Mouse (Mus musculus) intestine, postnatal 0 days (tissue): ENCODE data around the gene Slc13a3. TPM values are rescaled to one million over a fixed set of nuclear protein-coding genes. Genes with fewer than 3 reads are reported as not detected.

Experiments
- ATAC-seq: fragments of 200-750 bp; cut with Nextera tagmentation; 2 replicates; pipeline ENCODE4 v1.8.0; 2017; ENCODE audit warnings: mild to moderate bottlenecking, moderate TSS enrichment, moderate library complexity
- H3K27ac ChIP-seq: fragments of 300-500 bp; sonication (generic); 2 replicates; pipeline ENCODE4 v1.5.1; 2014; ENCODE audit warnings: mild to moderate bottlenecking, low read depth, low read length, moderate library complexity
- H3K27me3 ChIP-seq: fragments of 300-500 bp; sonication (generic); replicated peaks from 2 replicates; pipeline ENCODE4 v1.6.1; 2014; ENCODE audit warnings: low read length, mixed read lengths; ENCODE audit not compliant: control insufficient read depth, insufficient read depth
- H3K36me3 ChIP-seq: fragments of 300-500 bp; sonication (generic); 2 replicates; pipeline ENCODE4 v1.6.1; 2014; ENCODE audit warnings: mild to moderate bottlenecking, moderate library complexity; ENCODE audit not compliant: control insufficient read depth, insufficient read depth
- H3K4me1 ChIP-seq: fragments of 300-500 bp; sonication (generic); replicated peaks from 2 replicates; pipeline ENCODE4 v1.6.1; 2014; ENCODE audit warnings: antibody characterized with exemption, low read length, mixed read lengths; ENCODE audit not compliant: control insufficient read depth, insufficient read depth
- H3K4me2 ChIP-seq: fragments of 300-500 bp; sonication (generic); replicated peaks from 2 replicates; pipeline ENCODE4 v1.6.1; 2014; ENCODE audit warnings: low read depth, mild to moderate bottlenecking, moderate library complexity
- H3K4me3 ChIP-seq: fragments of 300-500 bp; sonication (generic); 2 replicates; pipeline ENCODE4 v1.5.1; 2014; ENCODE audit warnings: low read depth, low read length
- H3K9ac ChIP-seq: fragments of 300-500 bp; sonication (generic); 2 replicates; pipeline ENCODE4 v1.6.1; 2014; ENCODE audit warnings: mild to moderate bottlenecking, low read depth, low read length
- H3K9me3 ChIP-seq: fragments of 300-500 bp; sonication (generic); 2 replicates; pipeline ENCODE4 v1.6.1; 2016; ENCODE audit warnings: mixed run types; ENCODE audit not compliant: control insufficient read depth
- CTCF ChIP-seq: sonication (generic); IDR thresholded peaks from 2 replicates; pipeline ENCODE4 v1.5.1; 2016; ENCODE audit warnings: low read depth, mild to moderate bottlenecking, control low read depth, antibody characterized with exemption, moderate library complexity
- WGBS: fragments of 180-500 bp; shearing (Covaris S2); extraction: QIAGEN DNeasy Blood & Tissue Kit; methylation state at CpG from one replicate; pipeline ENCODE4 v1.1.7; 2014; 5-methylcytosine and 5-hydroxymethylcytosine counted together
- polyA plus RNA-seq: library from polyadenylated mRNA; unstranded; fragments of >200 nt; fragmentation: Nextera tagmentation; extraction: Ambion mirVana; gene quantifications from 2 replicates; pipeline ENCODE4 v1.2.1, GENCODE M21; 2015

The Slc13a3 gene
- polyA plus RNA-seq, 1 experiment from 2014 or later: not detected

DNA sequence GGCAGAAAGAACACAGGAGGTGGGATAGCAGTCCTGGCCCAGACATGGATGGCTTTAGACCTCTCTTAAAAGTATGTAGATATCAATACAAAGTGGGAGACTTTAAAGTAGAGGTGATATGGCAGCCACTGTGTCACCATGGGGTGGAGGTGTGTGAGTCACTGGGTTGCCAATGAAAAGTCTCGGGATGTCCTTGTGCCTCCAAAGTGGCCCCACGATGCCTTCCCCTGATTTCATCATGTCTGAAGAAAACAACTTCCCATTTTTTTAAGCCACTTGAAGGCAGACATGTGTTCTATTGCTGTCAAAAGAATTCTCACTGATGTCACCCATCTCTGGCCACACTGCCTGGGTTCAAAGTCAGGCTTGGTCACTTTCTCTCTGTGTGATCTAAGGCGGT, 28.2 kb downstream of the Slc13a3 start:
- H3K36me3 ChIP-seq: no peaks in the 10 kb centered on the region
- H3K4me2 ChIP-seq: no peak overlapping the region
- no peak overlapping the region for H3K9ac ChIP-seq
- no peaks in the 10 kb centered on the region for H3K9me3 ChIP-seq
- H3K4me1 ChIP-seq: no peaks in the 10 kb centered on the region
- H3K4me3 ChIP-seq: no peak overlapping the region
- ATAC-seq: no peak
- WGBS: 75% methylated on average over 3 of the region's 3 CpGs
- no peaks in the 10 kb centered on the region for H3K27me3 ChIP-seq
- TF ChIP-seq CTCF: no peak
- no peak overlapping the region for H3K27ac ChIP-seq

- Histone ChIP-seq H3K4me2 (no peak overlapping the region), H3K36me3 (no peaks in the 10 kb centered on the region), H3K27ac (no peak overlapping the region), H3K27me3 (no peaks in the 10 kb centered on the region), H3K9me3 (no peaks in the 10 kb centered on the region), H3K4me3 (no peak overlapping the region), H3K4me1 (no peaks in the 10 kb centered on the region), H3K9ac (no peak overlapping the region)
- no peak for TF ChIP-seq CTCF
- WGBS: 67% methylated on average over 10 of the region's 10 CpGs
- no peak for ATAC-seq
These were observed 30.0 kb downstream of the Slc13a3 start for GRCm38 (mm10) chr2:165442981-165443380.

DNA sequence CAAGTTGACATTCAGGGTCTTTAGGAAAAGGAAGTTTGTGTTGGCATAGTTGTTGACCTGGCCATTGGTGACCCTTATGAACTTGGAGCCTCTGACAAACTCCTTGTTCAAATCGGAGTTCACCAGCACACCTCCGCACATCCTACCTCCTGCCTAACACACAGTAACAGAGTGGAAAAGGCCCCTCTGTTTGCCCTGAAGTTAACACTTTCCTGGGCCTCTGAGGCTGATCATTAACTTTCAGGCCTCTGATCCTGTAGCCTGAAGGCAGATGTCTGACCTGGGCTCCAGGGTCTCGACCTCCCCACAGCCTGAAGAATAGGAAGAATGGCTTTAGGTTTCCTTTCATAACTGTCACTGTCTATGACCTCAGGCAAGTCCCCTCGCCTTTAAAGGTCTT, 31.4 kb downstream of the Slc13a3 start:
- 39% methylated on average over 4 of the region's 4 CpGs for WGBS

GRCm38 (mm10) chr2:165439613-165440012, 33.4 kb downstream of the Slc13a3 start:
- Histone ChIP-seq H3K27me3 (no peaks in the 10 kb centered on the region), H3K9ac (no peak overlapping the region), H3K9me3 (no peaks in the 10 kb centered on the region), H3K4me1 (no peaks in the 10 kb centered on the region), H3K4me3 (no peak overlapping the region), H3K27ac (no peak overlapping the region), H3K36me3 (no peaks in the 10 kb centered on the region), H3K4me2 (no peak overlapping the region)
- TF ChIP-seq CTCF: no peak
- no peak for ATAC-seq
- 88% methylated on average over 10 of the region's 10 CpGs for WGBS

More for the DNA sequence above, 31.4 kb downstream of the Slc13a3 start:
- no peak overlapping the region for H3K27ac ChIP-seq
- H3K4me3 ChIP-seq: no peak overlapping the region
- H3K9ac ChIP-seq: no peak overlapping the region
- ATAC-seq: no peak
- no peak overlapping the region for H3K4me2 ChIP-seq
- H3K9me3 ChIP-seq: no peaks in the 10 kb centered on the region
- H3K36me3 ChIP-seq: no peaks in the 10 kb centered on the region
- TF ChIP-seq CTCF: no peak
- no peaks in the 10 kb centered on the region for H3K4me1 ChIP-seq
- H3K27me3 ChIP-seq: no peaks in the 10 kb centered on the region

GRCm38 (mm10) chr2:165438881-165439280, 34.1 kb downstream of the Slc13a3 start:
- H3K9me3 ChIP-seq: no peaks in the 10 kb centered on the region
- no peak for TF ChIP-seq CTCF
- H3K4me3 ChIP-seq: no peak overlapping the region
- ATAC-seq: no peak
- no peak overlapping the region for H3K9ac ChIP-seq
- 76% methylated on average over 7 of the region's 7 CpGs for WGBS
- no peak overlapping the region for H3K4me2 ChIP-seq
- H3K27me3 ChIP-seq: no peaks in the 10 kb centered on the region
- H3K4me1 ChIP-seq: no peaks in the 10 kb centered on the region
- no peak overlapping the region for H3K27ac ChIP-seq
- H3K36me3 ChIP-seq: no peaks in the 10 kb centered on the region

- Histone ChIP-seq H3K4me3 (no peak overlapping the region), H3K27me3 (no peaks in the 10 kb centered on the region), H3K36me3 (no peaks in the 10 kb centered on the region), H3K4me2 (no peak overlapping the region), H3K4me1 (no peaks in the 10 kb centered on the region), H3K27ac (no peak overlapping the region), H3K9me3 (no peaks in the 10 kb centered on the region), H3K9ac (no peak overlapping the region)
- TF ChIP-seq CTCF: no peak
- 37% methylated on average over 7 of the region's 7 CpGs for WGBS
- no peak for ATAC-seq
These were observed 44.3 kb downstream of the Slc13a3 start for GRCm38 (mm10) chr2:165428694-165429093.

- Histone ChIP-seq H3K9ac (no peak overlapping the region), H3K36me3 (no peaks in the 10 kb centered on the region), H3K4me3 (no peak overlapping the region), H3K4me2 (no peak overlapping the region), H3K9me3 (no peaks in the 10 kb centered on the region), H3K4me1 (no peaks in the 10 kb centered on the region), H3K27ac (no peak overlapping the region), H3K27me3 (no peaks in the 10 kb centered on the region)
- 71% methylated on average over 2 of the region's 2 CpGs for WGBS
- no peak for TF ChIP-seq CTCF
- no peak for ATAC-seq
These were observed 52.8 kb downstream of the Slc13a3 start for GRCm38 (mm10) chr2:165420195-165420594.
